Mouse (Mus musculus) layer of hippocampus, adult 2 months (tissue): ENCODE results near the gene Cmtr1. TPM values are rescaled to one million over a fixed set of nuclear protein-coding genes. Genes with fewer than 3 reads are reported as not detected.
A peak's percentile ranks its signal among the peaks of the same experiment; 100 is the strongest.

Experiments
- DNase-seq, 2 experiments: peaks; one replicate each; pipeline ENCODE4 v3.0.0; 2022; ENCODE audit warnings: low spot score in 2 of 2
- H3K27ac ChIP-seq: fragments of 200-600 bp; 2 replicates; pipeline ENCODE4 v1.8.1; 2022
- H3K4me3 ChIP-seq: fragments of 200-600 bp; 2 replicates; pipeline ENCODE4 v1.8.1; 2022; ENCODE audit warnings: mild to moderate bottlenecking
- CTCF ChIP-seq: fragments of 200-600 bp; conservative IDR thresholded peaks from 2 replicates; pipeline ENCODE4 v1.8.1; 2022; ENCODE audit warnings: antibody characterized with exemption, mild to moderate bottlenecking, moderate library complexity
- total RNA-seq, 2 experiments: library from RNA; stranded (reverse); gene quantifications; 2 replicates each; pipeline ENCODE4 v1.2.3; 2021

Cmtr1 gene
- total RNA-seq, 2 experiments from 2014 or later: 111 to 115 TPM

- DNase-seq: no peak
- Histone ChIP-seq H3K27ac (peak overlapping the region; percentile 48; the same call in 1 of the 2 replicates), H3K4me3 (no peak overlapping the region)
- no peak for TF ChIP-seq CTCF
These were observed 76.1 kb downstream of the Cmtr1 start for GRCm38 (mm10) chr17:29736448-29737014.

DNA sequence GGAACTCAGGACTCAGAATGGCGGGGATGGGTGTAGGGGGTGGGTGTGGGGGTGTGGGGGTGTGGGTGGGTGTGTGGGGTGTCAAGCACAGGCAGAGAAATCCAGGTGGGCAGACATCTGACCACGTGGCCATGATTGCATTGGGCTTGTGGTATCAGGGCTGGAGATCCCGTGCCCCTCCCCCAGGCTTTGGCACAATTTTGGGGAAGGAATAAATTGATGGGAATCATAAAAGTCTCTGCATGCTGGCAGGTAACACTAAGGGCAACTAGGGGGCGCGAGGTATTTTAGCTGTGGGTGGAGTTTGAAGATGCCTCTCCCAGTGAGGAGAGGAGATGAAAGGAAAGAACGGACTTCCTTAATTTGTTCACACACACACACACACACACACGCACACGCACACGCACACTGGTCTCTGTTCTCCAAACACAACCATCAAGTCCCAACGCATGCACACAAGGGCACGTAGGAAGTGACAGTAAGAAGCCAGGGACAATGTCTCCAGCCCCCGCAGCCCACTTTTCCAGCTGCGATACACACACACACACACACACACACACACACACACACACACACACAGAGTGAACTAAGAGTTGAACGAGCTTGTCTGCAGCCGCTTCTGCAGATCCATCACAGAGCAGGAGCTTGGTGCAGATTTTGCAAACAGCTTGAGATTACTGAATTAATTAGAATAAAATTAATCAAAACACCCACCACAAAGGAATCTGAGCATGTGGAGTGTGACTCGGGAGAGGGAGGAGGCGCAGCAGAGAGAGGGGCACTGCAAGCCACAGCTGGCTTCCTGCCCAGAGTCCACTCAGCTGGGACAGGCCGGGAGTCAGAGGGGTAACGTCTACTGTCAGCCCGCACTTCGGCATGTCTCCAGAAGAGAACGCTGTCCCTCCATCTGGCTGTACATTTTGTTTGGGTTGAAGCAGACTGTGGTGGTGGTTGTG is 77.7 kb downstream of the Cmtr1 start:
- TF ChIP-seq CTCF: peak; percentile 43
- DNase-seq: peak; percentile 59 to 74
- peak overlapping the region; percentile 71 for H3K27ac ChIP-seq

DNA sequence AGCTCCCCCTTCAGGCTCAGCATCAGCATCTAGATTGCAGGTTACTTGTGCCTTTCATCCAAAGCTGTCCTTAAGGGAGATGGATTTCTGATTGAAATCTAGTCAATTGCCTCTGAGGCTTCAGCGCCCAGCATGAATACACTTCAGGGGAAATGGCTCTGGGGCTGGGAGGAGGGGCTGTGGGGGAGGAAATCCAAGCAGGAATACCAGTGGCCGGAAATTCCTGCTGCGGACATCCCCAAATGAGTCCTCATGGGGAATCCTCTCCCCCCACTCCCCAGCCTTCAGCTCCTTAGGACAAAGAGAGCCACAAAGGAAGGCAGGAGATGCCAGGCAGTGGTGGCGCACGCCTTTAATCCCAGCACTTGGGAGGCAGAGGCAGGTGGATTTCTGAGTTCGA is 87.1 kb downstream of the Cmtr1 start:
- DNase-seq: no peak
- H3K4me3 ChIP-seq: no peak overlapping the region
- TF ChIP-seq CTCF: no peak

More for the DNA sequence above, 77.7 kb downstream of the Cmtr1 start:
- no peak overlapping the region for H3K4me3 ChIP-seq

GRCm38 (mm10) chr17:29754510-29754909 is 94.1 kb downstream of the Cmtr1 start:
- TF ChIP-seq CTCF: peak; percentile 51
- DNase-seq: no peak
- Histone ChIP-seq H3K27ac (no peak overlapping the region), H3K4me3 (no peak overlapping the region)

More for the DNA sequence above, 87.1 kb downstream of the Cmtr1 start:
- no peak overlapping the region for H3K27ac ChIP-seq

Other genes with a start within 250 kb of the Cmtr1 start
- gene Pim1, start 169.8 kb upstream of the Cmtr1 start, total RNA-seq: 1 to 10 TPM; 4.2 to 5.6 TPM
- not detected for gene Gm17657, start 111.0 kb upstream of the Cmtr1 start, total RNA-seq
- gene Tbc1d22b, start 110.8 kb upstream of the Cmtr1 start, total RNA-seq: 10 to 100 TPM; 39.8 to 41.7 TPM
- gene Tmem217, start 108.2 kb upstream of the Cmtr1 start, total RNA-seq: not detected
- gene Rnf8, start 45.8 kb upstream of the Cmtr1 start, total RNA-seq: 10 to 100 TPM; 48.6 to 50.7 TPM
- gene Gm28043, start 45.7 kb upstream of the Cmtr1 start, total RNA-seq: 1 to 10 TPM; 5.3 to 5.8 TPM
- gene Ccdc167, start 56.4 kb downstream of the Cmtr1 start, total RNA-seq: 10 to 100 TPM; 26.6 TPM